In genomic region chr2:59162285-59162600, GRCm38 (mm10) we compare ENCODE assay signal across 8 mouse cellular contexts. TPM values are rescaled to one million over a fixed set of nuclear protein-coding genes. Genes with fewer than 3 reads are reported as not detected.
DNase-seq lines count a peak whose midpoint lies in the region; ATAC-seq and TF ChIP-seq lines count a peak whose summit lies in the region.

No protein-coding gene starts in this region.

- 4% methylated on average over 8 of the region's 8 CpGs for WGBS in cerebellum, adult 2 months
- WGBS in liver, embryonic 11.5 days: 40% methylated on average over 8 of the region's 8 CpGs
- WGBS in stomach, postnatal 0 days: 17% methylated on average over 8 of the region's 8 CpGs

- H3K9me3 ChIP-seq in megakaryocyte, embryonic 14.5 days: no peaks in the 10 kb centered on the region
- H3K9me3 ChIP-seq in liver, embryonic 11.5 days (ENCODE audit: control insufficient read depth, low read length): no peaks in the 10 kb centered on the region
- H3K9me3 ChIP-seq in stomach, postnatal 0 days (ENCODE audit: control insufficient read depth, low read length): no peaks in the 10 kb centered on the region

- peak overlapping the region; percentile 81 for H3K4me3 ChIP-seq in cerebellum, adult 2 months (replicated peaks; ENCODE audit: insufficient read depth, low read depth, low read length)
- H3K4me3 ChIP-seq in megakaryocyte, embryonic 14.5 days (replicated peaks): peak overlapping the region; percentile 98
- peak overlapping the region; percentile 88 for H3K4me3 ChIP-seq in liver, embryonic 11.5 days (ENCODE audit: low read depth, low read length)
- peak overlapping the region; percentile 96 for H3K4me3 ChIP-seq in stomach, postnatal 0 days (ENCODE audit: low read depth, low read length)

- peaks cover 6% of the 10 kb centered on the region; the same call in 1 of the 2 replicates for H3K4me1 ChIP-seq in cerebellum, adult 2 months (ENCODE audit: control insufficient read depth, insufficient read depth, low read length)
- peaks cover 47% of the 10 kb centered on the region for H3K4me1 ChIP-seq in megakaryocyte, embryonic 14.5 days
- peaks cover 7% of the 10 kb centered on the region for H3K4me1 ChIP-seq in liver, embryonic 11.5 days (replicated peaks; ENCODE audit: control insufficient read depth, insufficient read depth, low read length)
- H3K4me1 ChIP-seq in stomach, postnatal 0 days (replicated peaks; ENCODE audit: control insufficient read depth, insufficient read depth): no peaks in the 10 kb centered on the region

- no peaks in the 10 kb centered on the region for H3K27me3 ChIP-seq in cerebellum, adult 2 months (ENCODE audit: control insufficient read depth, insufficient read depth, low read length)
- H3K27me3 ChIP-seq in megakaryocyte, embryonic 14.5 days (replicated peaks): no peaks in the 10 kb centered on the region
- no peaks in the 10 kb centered on the region for H3K27me3 ChIP-seq in liver, embryonic 11.5 days (replicated peaks; ENCODE audit: control insufficient read depth, insufficient read depth, low read length)
- H3K27me3 ChIP-seq in stomach, postnatal 0 days (ENCODE audit: control insufficient read depth, insufficient read depth, low read length): no peaks in the 10 kb centered on the region

- peak overlapping the region; percentile 20; the same call in 1 of the 2 replicates for H3K27ac ChIP-seq in cerebellum, adult 2 months (ENCODE audit: insufficient read depth, low read length)
- no peak overlapping the region for H3K27ac ChIP-seq in liver, embryonic 11.5 days (ENCODE audit: low read depth, low read length)
- no peak overlapping the region for H3K27ac ChIP-seq in stomach, postnatal 0 days (replicated peaks)

- H3K36me3 ChIP-seq in megakaryocyte, embryonic 14.5 days (replicated peaks; ENCODE audit: low read length): peaks cover 8% of the 10 kb centered on the region
- no peaks in the 10 kb centered on the region for H3K36me3 ChIP-seq in liver, embryonic 11.5 days (ENCODE audit: control insufficient read depth, insufficient read depth, low read length)
- H3K36me3 ChIP-seq in stomach, postnatal 0 days (ENCODE audit: control insufficient read depth, insufficient read depth, low read length): no peaks in the 10 kb centered on the region

- TF ChIP-seq CTCF in cerebellum, adult 2 months (IDR thresholded peaks at IDR 0.05; ENCODE audit: borderline replicate concordance, insufficient read depth, low read depth, low read length): no peak
- TF ChIP-seq CTCF in stomach, postnatal 0 days (IDR thresholded peaks at IDR 0.05; ENCODE audit: low read depth): no peak

- TF ChIP-seq EP300 in stomach, postnatal 0 days (optimal IDR thresholded peaks at IDR 0.05): no peak

- TF ChIP-seq POLR2A in cerebellum, adult 2 months (IDR thresholded peaks at IDR 0.05; ENCODE audit: borderline replicate concordance, insufficient read depth, low read length): no peak

- peak in 1 of 2 experiments; percentile 32 for DNase-seq in cerebellum, adult 2 months
- no peak for DNase-seq in cerebellum, adult 8-10 months
- DNase-seq in liver, embryonic 11.5 days (ENCODE audit: low spot score): no peak
- DNase-seq in stomach, postnatal 0 days (ENCODE audit: low spot score): no peak
- DNase-seq in left cerebral cortex, postnatal 14 days (ENCODE audit: low spot score in 2 of 2): no peak
- no peak for DNase-seq in gastrocnemius, postnatal 14 days

- ATAC-seq in megakaryocyte, adult 5-6 weeks (ENCODE audit: poor library complexity, severe bottlenecking): no peak
- no peak for ATAC-seq in liver, embryonic 11.5 days (replicated peaks; ENCODE audit: low FRiP score)
- no peak for ATAC-seq in stomach, postnatal 0 days (ENCODE audit: low FRiP score, low TSS enrichment)

- H3K9ac ChIP-seq in liver, embryonic 11.5 days (ENCODE audit: low read depth, low read length): peak overlapping the region; percentile 87
- H3K9ac ChIP-seq in stomach, postnatal 0 days (ENCODE audit: low read length): peak overlapping the region; percentile 83

- H3K4me2 ChIP-seq in liver, embryonic 11.5 days: peak overlapping the region; percentile 82
- H3K4me2 ChIP-seq in stomach, postnatal 0 days (replicated peaks; ENCODE audit: low read depth): peak overlapping the region; percentile 82

- intact Hi-C loops in left cerebral cortex, postnatal 14 days (cut with DNase I): loop anchor here (5.0 kb wide), 3 partner anchors 150 to 275 kb away; no protein-coding TSS in a partner anchor
- intact Hi-C loops in gastrocnemius, postnatal 14 days (cut with DNase I; ENCODE audit: low total_unique reads): no loop called here

RNA-seq across cellular contexts. Expression of gene Pkp4, which starts 1.6 kb away (rescaled TPM):
- polyA plus RNA-seq in cerebellum, adult 2 months (2012; rRNA removed): 200 and 203 TPM in 2 replicates
- polyA plus RNA-seq in megakaryocyte, embryonic 14.5 days (2012; ENCODE audit: insufficient read depth, low replicate concordance): 20.4 and 25.2 TPM in 2 replicates
- total RNA-seq in megakaryocyte, adult 5-6 weeks (2015): 10.6 and 17.0 TPM in 2 replicates
- total RNA-seq in megakaryocyte, adult 5-6 weeks (2017): 9.6 and 12.7 TPM in 2 replicates
- 14.0 and 17.7 TPM in 2 replicates for polyA plus RNA-seq in liver, embryonic 11.5 days (2014; fragmentation: Nextera tagmentation; extraction: Ambion mirVana)
- polyA plus RNA-seq in stomach, postnatal 0 days (2015; fragmentation: Nextera tagmentation; extraction: Ambion mirVana): 16.8 and 16.9 TPM in 2 replicates
- 100 to 1,000 TPM; 214 to 223 TPM for total RNA-seq in left cerebral cortex, postnatal 14 days (2021)
- 10 to 100 TPM; 20.0 to 34.2 TPM for total RNA-seq in gastrocnemius, postnatal 14 days (2021)

RNA-seq across cellular contexts. Expression of gene Ccdc148, which starts 1.8 kb away (rescaled TPM):
- 3.8 and 4.0 TPM in 2 replicates for polyA plus RNA-seq in cerebellum, adult 2 months (2012; rRNA removed)
- not detected in 2 replicates for polyA plus RNA-seq in megakaryocyte, embryonic 14.5 days (2012; ENCODE audit: insufficient read depth, low replicate concordance)
- total RNA-seq in megakaryocyte, adult 5-6 weeks (2015): 0.02 and 0.21 TPM in 2 replicates
- total RNA-seq in megakaryocyte, adult 5-6 weeks (2017): 0.08 and 0.11 TPM in 2 replicates
- 0.13 and 0.32 TPM in 2 replicates for polyA plus RNA-seq in liver, embryonic 11.5 days (2014; fragmentation: Nextera tagmentation; extraction: Ambion mirVana)
- 0.24 and 0.47 TPM in 2 replicates for polyA plus RNA-seq in stomach, postnatal 0 days (2015; fragmentation: Nextera tagmentation; extraction: Ambion mirVana)
- 10 to 100 TPM; 10.6 to 11.4 TPM for total RNA-seq in left cerebral cortex, postnatal 14 days (2021)
- total RNA-seq in gastrocnemius, postnatal 14 days (2021): under 1 TPM; 0.08 to 0.20 TPM
